Mouse (Mus musculus) limb, embryonic 11.5 days (tissue): ENCODE data around the gene Vmn1r195. TPM values are rescaled to one million over a fixed set of nuclear protein-coding genes. Genes with fewer than 3 reads are reported as not detected.

Source experiments
- ATAC-seq: fragments of 200-750 bp; cut with Nextera tagmentation; 2 replicates; pipeline ENCODE4 v1.8.0; 2017; ENCODE audit warnings: low read depth; ENCODE audit not compliant: insufficient number of reproducible peaks, low FRiP score, low TSS enrichment
- DNase-seq: peaks from one replicate; pipeline ENCODE4 v3.0.0-alpha.2; 2015; ENCODE audit warnings: low spot score
- H3K27ac ChIP-seq: fragments of 300-500 bp; sonication (generic); replicated peaks from 2 replicates; pipeline ENCODE4 v1.5.1; 2014; ENCODE audit warnings: low read depth, mild to moderate bottlenecking, low read length
- H3K27me3 ChIP-seq: fragments of 300-500 bp; sonication (generic); 2 replicates; pipeline ENCODE4 v1.6.1; 2014; ENCODE audit warnings: mild to moderate bottlenecking, low read length, mixed read lengths; ENCODE audit not compliant: control insufficient read depth, insufficient read depth
- H3K36me3 ChIP-seq: fragments of 300-500 bp; sonication (generic); 2 replicates; pipeline ENCODE4 v1.6.1; 2014; ENCODE audit warnings: mild to moderate bottlenecking, low read length, moderate library complexity, mixed read lengths; ENCODE audit not compliant: control insufficient read depth, insufficient read depth
- H3K4me1 ChIP-seq: fragments of 300-500 bp; sonication (generic); 2 replicates; pipeline ENCODE4 v1.6.1; 2014; ENCODE audit warnings: low read length, mixed read lengths; ENCODE audit not compliant: control insufficient read depth, insufficient read depth
- H3K4me2 ChIP-seq: fragments of 300-500 bp; sonication (generic); 2 replicates; pipeline ENCODE4 v1.6.1; 2014; ENCODE audit warnings: low read depth, mild to moderate bottlenecking, moderate library complexity; ENCODE audit not compliant: severe bottlenecking
- H3K4me3 ChIP-seq: fragments of 300-500 bp; sonication (generic); 2 replicates; pipeline ENCODE4 v1.5.1; 2014; ENCODE audit warnings: low read depth, low read length
- H3K9ac ChIP-seq: fragments of 300-500 bp; sonication (generic); 2 replicates; pipeline ENCODE4 v1.6.1; 2014; ENCODE audit warnings: mild to moderate bottlenecking, low read length
- H3K9me3 ChIP-seq: fragments of 300-500 bp; sonication (generic); 2 replicates; pipeline ENCODE4 v1.6.1; 2016; ENCODE audit warnings: low read length; ENCODE audit not compliant: control insufficient read depth
- polyA plus RNA-seq: library from polyadenylated mRNA; unstranded; fragments of >200 nt; fragmentation: Nextera tagmentation; extraction: Ambion mirVana; gene quantifications from 2 replicates; pipeline ENCODE4 v1.2.1, GENCODE M21; 2014

Gene Vmn1r195
- polyA plus RNA-seq, 1 experiment from 2014 or later, result not detected

GRCm38 (mm10) chr13:22320091-22320490 lies 49.8 kb downstream of the Vmn1r195 start:
- Histone ChIP-seq H3K9me3 (no peaks in the 10 kb centered on the region), H3K27me3 (no peaks in the 10 kb centered on the region), H3K4me3 (no peak overlapping the region), H3K4me1 (no peaks in the 10 kb centered on the region), H3K27ac (no peak overlapping the region), H3K9ac (no peak overlapping the region), H3K4me2 (no peak overlapping the region), H3K36me3 (no peaks in the 10 kb centered on the region)
- ATAC-seq, result no peak
- DNase-seq, result no peak

- no peak within 1 kb of the TSS for H3K4me2 ChIP-seq
- H3K9me3 ChIP-seq, result no peaks in the 10 kb centered on the region
- no peak within 1 kb of the TSS for H3K27ac ChIP-seq
- no peak within 1 kb of the TSS for H3K4me3 ChIP-seq
- no peak for ATAC-seq
- no peaks in the 10 kb centered on the region for H3K4me1 ChIP-seq
- H3K9ac ChIP-seq, result no peak within 1 kb of the TSS
- DNase-seq, result no peak
- H3K36me3 ChIP-seq, result no peaks in the 10 kb centered on the region
- no peaks in the 10 kb centered on the region for H3K27me3 ChIP-seq
Measured at GRCm38 (mm10) chr13:22324289-22324688, 54.0 kb downstream of the Vmn1r195 start, which contains the start of gene Vmn1r197. Gene Vmn1r197 (plus strand): TSS chr13:22324589.

Other genes with a start within 250 kb of the Vmn1r195 start
- 5.5 and 22.0 TPM in 2 replicates for gene Hist1h2ah, start 235.0 kb upstream of the Vmn1r195 start, polyA plus RNA-seq
- 13.8 and 14.0 TPM in 2 replicates for gene Hist1h2bk, start 234.7 kb upstream of the Vmn1r195 start, polyA plus RNA-seq
- 29.4 and 30.2 TPM in 2 replicates for gene Hist1h4i, start 229.2 kb upstream of the Vmn1r195 start, polyA plus RNA-seq
- 75.3 and 79.2 TPM in 2 replicates for gene Hist1h2ag, start 227.6 kb upstream of the Vmn1r195 start, polyA plus RNA-seq
- gene Hist1h2bj, start 227.3 kb upstream of the Vmn1r195 start, polyA plus RNA-seq, result 18.9 and 19.9 TPM in 2 replicates
- gene Vmn1r188, start 186.1 kb upstream of the Vmn1r195 start, polyA plus RNA-seq, result not detected in 2 replicates
- not detected in 2 replicates for gene Vmn1r189, start 164.7 kb upstream of the Vmn1r195 start, polyA plus RNA-seq
- gene Vmn1r191, start 86.6 kb upstream of the Vmn1r195 start, polyA plus RNA-seq, result not detected in 2 replicates
- not detected in 2 replicates for gene Vmn1r192, start 79.4 kb upstream of the Vmn1r195 start, polyA plus RNA-seq
- gene Vmn1r193, start 47.4 kb upstream of the Vmn1r195 start, polyA plus RNA-seq, result not detected in 2 replicates
- gene Vmn1r194, start 26.3 kb upstream of the Vmn1r195 start, polyA plus RNA-seq, result not detected in 2 replicates
- gene Vmn1r196, start 19.4 kb downstream of the Vmn1r195 start, polyA plus RNA-seq, result not detected in 2 replicates
- not detected in 2 replicates for gene Vmn1r197, start 54.1 kb downstream of the Vmn1r195 start, polyA plus RNA-seq
- gene Vmn1r198, start 79.8 kb downstream of the Vmn1r195 start, polyA plus RNA-seq, result not detected in 2 replicates
- gene Vmn1r199, start 109.3 kb downstream of the Vmn1r195 start, polyA plus RNA-seq, result not detected in 2 replicates
- not detected in 2 replicates for gene Vmn1r200, start 119.9 kb downstream of the Vmn1r195 start, polyA plus RNA-seq
- gene Vmn1r201, start 201.4 kb downstream of the Vmn1r195 start, polyA plus RNA-seq, result not detected in 2 replicates
- not detected in 2 replicates for gene Vmn1r202, start 234.9 kb downstream of the Vmn1r195 start, polyA plus RNA-seq
- gene Vmn1r203, start 247.6 kb downstream of the Vmn1r195 start, polyA plus RNA-seq, result not detected in 2 replicates